In the genomic region with DNA sequence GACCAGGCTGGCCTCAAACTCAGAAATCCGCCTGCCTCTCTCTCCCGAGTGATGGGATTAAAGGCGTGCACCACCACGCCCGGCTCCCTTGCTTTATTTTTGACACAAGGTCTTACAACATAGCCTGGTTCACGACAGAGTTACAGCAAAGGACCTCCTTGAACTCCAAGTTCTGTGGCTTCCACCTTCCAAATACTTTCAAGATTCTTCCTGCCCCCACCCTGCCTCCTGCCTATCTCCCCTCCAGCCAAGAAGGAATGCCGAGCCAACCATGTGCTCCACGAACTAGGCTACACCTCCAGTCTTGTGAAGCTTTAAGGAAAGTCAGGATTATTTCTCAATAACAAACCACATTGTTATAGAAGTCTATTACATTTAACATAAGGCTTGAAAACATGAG, we compare ENCODE assay signal across 27 mouse cellular contexts. TPM values are rescaled to one million over a fixed set of nuclear protein-coding genes. Genes with fewer than 3 reads are reported as not detected.
"Had no signal": no experiment of that assay in that cellular context is flagged by ENCODE, and none has a peak within 500 bp of the region (broad histone marks: within the 10 kb centered on the region; RNA-seq: fewer than 3 reads in every experiment).

No protein-coding gene starts in this region.

- H3K27me3 ChIP-seq: liver, embryonic 15.5 days; midbrain, embryonic 13.5 days; midbrain, embryonic 15.5 days; neural tube, embryonic 13.5 days; neural tube, embryonic 15.5 days had no signal

- DNase-seq: liver, postnatal 0 days; lung, embryonic 14.5 days; lung, postnatal 10 days; retina, postnatal 1 day; right cerebral cortex, adult 18-20 months; right cerebral cortex, postnatal 25 days; right cerebral cortex, postnatal 4 days; spleen, adult 18-20 months; thymus, adult 18-20 months; thymus, postnatal 14 days; thymus, postnatal 36 days had no signal

- H3K27ac ChIP-seq: liver, embryonic 15.5 days; macrophage; midbrain, embryonic 13.5 days; midbrain, embryonic 15.5 days; neural tube, embryonic 13.5 days; neural tube, embryonic 15.5 days had no signal

- H3K9ac ChIP-seq: liver, embryonic 15.5 days; liver, postnatal 0 days; lung, embryonic 14.5 days; midbrain, embryonic 13.5 days; midbrain, embryonic 15.5 days; neural tube, embryonic 13.5 days; neural tube, embryonic 15.5 days had no signal

- H3K4me3 ChIP-seq: liver, embryonic 15.5 days; megakaryocyte, embryonic 14.5 days; midbrain, embryonic 13.5 days; midbrain, embryonic 15.5 days; myocyte; neural tube, embryonic 13.5 days; neural tube, embryonic 15.5 days had no signal

- H3K4me1 ChIP-seq: liver, embryonic 15.5 days; megakaryocyte, embryonic 14.5 days; midbrain, embryonic 15.5 days; neural tube, embryonic 13.5 days; neural tube, embryonic 15.5 days had no signal

- H3K9me3 ChIP-seq: liver, embryonic 15.5 days; megakaryocyte, embryonic 14.5 days; midbrain, embryonic 13.5 days; midbrain, embryonic 15.5 days; neural tube, embryonic 13.5 days; neural tube, embryonic 15.5 days had no signal

- H3K36me3 ChIP-seq: liver, embryonic 15.5 days; midbrain, embryonic 13.5 days; midbrain, embryonic 15.5 days; neural tube, embryonic 13.5 days; neural tube, embryonic 15.5 days had no signal

RNA-seq across cellular contexts. Expression of a gene that starts 38.0 kb away (rescaled TPM):
- polyA plus RNA-seq: lung, embryonic 14.5 days; midbrain, embryonic 11.5 days; midbrain, embryonic 13.5 days; myocyte; neural tube, embryonic 11.5 days; neural tube, embryonic 13.5 days; neural tube, embryonic 15.5 days; stomach, embryonic 14.5 days; thymus, postnatal 0 days had no signal

RNA-seq across cellular contexts. Expression of a gene that starts 42.5 kb away (rescaled TPM):
- total RNA-seq: megakaryocyte progenitor cell, adult 5-6 weeks; midbrain, postnatal 0 days had no signal
- polyA plus RNA-seq: liver, embryonic 15.5 days; liver, postnatal 0 days; lung, embryonic 14.5 days; lung, embryonic 16.5 days; macrophage; midbrain, embryonic 13.5 days; midbrain, embryonic 15.5 days; midbrain, postnatal 0 days; neural tube, embryonic 11.5 days; neural tube, embryonic 13.5 days; neural tube, embryonic 15.5 days; small intestine, adult 2 months; thymus, postnatal 0 days had no signal
